Mouse (Mus musculus) spleen, adult 2 months (tissue): Measurements from ENCODE around the gene Med16. TPM values are rescaled to one million over a fixed set of nuclear protein-coding genes. Genes with fewer than 3 reads are reported as not detected.

Experiments used
- DNase-seq, 2 experiments: peaks; one replicate each; pipeline versions ENCODE4 v3.0.0 to v3.0.0-alpha.2; 2012 to 2021; ENCODE audit warnings: low spot score in 2 of 2, low read depth in 1 of 2
- H3K27ac ChIP-seq: fragments of 200-500 bp; 2 replicates; pipeline ENCODE4 v1.5.1; 2012; ENCODE audit warnings: low read length, inconsistent platforms; ENCODE audit not compliant: insufficient read depth
- H3K27me3 ChIP-seq: fragments of 200-500 bp; 2 replicates; pipeline ENCODE4 v1.6.1; 2012; ENCODE audit warnings: mild to moderate bottlenecking, moderate library complexity, low read length, inconsistent platforms; ENCODE audit not compliant: control insufficient read depth, insufficient read depth
- H3K36me3 ChIP-seq: fragments of 200-500 bp; 2 replicates; pipeline ENCODE4 v1.6.1; 2012; ENCODE audit warnings: mild to moderate bottlenecking, low read length, inconsistent platforms; ENCODE audit not compliant: control insufficient read depth, insufficient read depth
- H3K4me1 ChIP-seq: fragments of 200-500 bp; 2 replicates; pipeline ENCODE4 v1.6.1; 2011; ENCODE audit warnings: inconsistent platforms; ENCODE audit not compliant: control insufficient read depth, insufficient read depth, insufficient read length
- H3K4me3 ChIP-seq: fragments of 200-500 bp; 2 replicates; pipeline ENCODE4 v1.5.1; 2011; ENCODE audit warnings: mild to moderate bottlenecking, inconsistent platforms; ENCODE audit not compliant: insufficient read depth, insufficient read length; ENCODE audit errors: extremely low read depth
- CTCF ChIP-seq: fragments of 200-500 bp; IDR thresholded peaks from 2 replicates; pipeline ENCODE4 v1.5.1; 2011; ENCODE audit warnings: mild to moderate bottlenecking, inconsistent platforms; ENCODE audit not compliant: insufficient read depth, insufficient read length, insufficient replicate concordance; ENCODE audit errors: extremely low read depth
- POLR2A ChIP-seq: fragments of 200-500 bp; IDR thresholded peaks from 2 replicates; pipeline ENCODE4 v1.6.1; 2011; ENCODE audit warnings: low read depth, low read length, inconsistent platforms
- WGBS: fragments of 180-500 bp; shearing (Covaris S2); methylation state at CpG from one replicate; pipeline ENCODE4 v1.1.7; 2018; 5-methylcytosine and 5-hydroxymethylcytosine counted together
- polyA plus RNA-seq: library from polyadenylated mRNA; depleted of rRNA; stranded (reverse); fragments of >200 nt; gene quantifications from 2 replicates; pipeline ENCODE4 v1.2.3, GENCODE M21; 2012

The Med16 gene
- polyA plus RNA-seq, 1 experiment, result 46.4 TPM

- H3K27me3 ChIP-seq, result no peaks in the 10 kb centered on the region
- H3K36me3 ChIP-seq, result peaks cover 2% of the 10 kb centered on the region; the same call in 1 of the 2 replicates
- H3K4me1 ChIP-seq, result peaks cover 64% of the 10 kb centered on the region
- H3K27ac ChIP-seq, result no peak overlapping the region
- H3K4me3 ChIP-seq, result no peak overlapping the region
- TF ChIP-seq CTCF (no peak), POLR2A (no peak)
- 45% methylated on average over 11 of the region's 11 CpGs for WGBS
- no peak for DNase-seq
Measured at GRCm38 (mm10) chr10:79937775-79938526, 29.2 kb upstream of the Med16 start.

GRCm38 (mm10) chr10:79936911-79937441 is 28.3 kb upstream of the Med16 start:
- H3K36me3 ChIP-seq, result peaks cover 7% of the 10 kb centered on the region; the same call in 1 of the 2 replicates

GRCm38 (mm10) chr10:79936284-79936910 is 27.7 kb upstream of the Med16 start:
- H3K4me3 ChIP-seq, result no peak overlapping the region; the same call in 1 of the 2 replicates
- no peaks in the 10 kb centered on the region for H3K27me3 ChIP-seq
- peak overlapping the region; percentile 13; the same call in 1 of the 2 replicates for H3K27ac ChIP-seq
- H3K4me1 ChIP-seq, result peaks cover 57% of the 10 kb centered on the region
- no peak for DNase-seq
- H3K36me3 ChIP-seq, result peaks cover 11% of the 10 kb centered on the region
- no peak for TF ChIP-seq CTCF
- no peak for TF ChIP-seq POLR2A
- 37% methylated on average over 10 of the region's 10 CpGs for WGBS

More at GRCm38 (mm10) chr10:79936911-79937441, 28.3 kb upstream of the Med16 start:
- TF ChIP-seq POLR2A, result no peak
- Histone ChIP-seq H3K4me3 (peak overlapping the region; percentile 16; the same call in 1 of the 2 replicates), H3K27me3 (no peaks in the 10 kb centered on the region), H3K27ac (peak overlapping the region; percentile 57), H3K4me1 (peaks cover 62% of the 10 kb centered on the region)
- peak; percentile 55 to 84 for DNase-seq
- 3% methylated on average over 27 of the region's 27 CpGs for WGBS

GRCm38 (mm10) chr10:79934794-79935569 is 26.3 kb upstream of the Med16 start:
- TF ChIP-seq POLR2A (no peak), CTCF (no peak)
- peaks cover 15% of the 10 kb centered on the region for H3K36me3 ChIP-seq
- no peak for DNase-seq
- no peaks in the 10 kb centered on the region for H3K27me3 ChIP-seq
- no peak overlapping the region for H3K27ac ChIP-seq
- WGBS, result 96% methylated on average over 16 of the region's 16 CpGs
- no peak overlapping the region for H3K4me3 ChIP-seq
- H3K4me1 ChIP-seq, result peaks cover 45% of the 10 kb centered on the region

GRCm38 (mm10) chr10:79934272-79934721 is 25.6 kb upstream of the Med16 start:
- no peak overlapping the region for H3K4me3 ChIP-seq
- DNase-seq, result no peak
- no peak overlapping the region for H3K27ac ChIP-seq
- TF ChIP-seq POLR2A (no peak), CTCF (no peak)
- 82% methylated on average over 13 of the region's 13 CpGs for WGBS
- peaks cover 39% of the 10 kb centered on the region for H3K4me1 ChIP-seq
- H3K36me3 ChIP-seq, result peaks cover 15% of the 10 kb centered on the region
- H3K27me3 ChIP-seq, result no peaks in the 10 kb centered on the region

GRCm38 (mm10) chr10:79933861-79934260 is 25.1 kb upstream of the Med16 start:
- Histone ChIP-seq H3K4me3 (no peak overlapping the region), H3K27ac (no peak overlapping the region), H3K36me3 (peaks cover 15% of the 10 kb centered on the region), H3K27me3 (no peaks in the 10 kb centered on the region), H3K4me1 (peaks cover 35% of the 10 kb centered on the region)
- no peak for DNase-seq
- WGBS, result 91% methylated on average over 6 of the region's 6 CpGs
- TF ChIP-seq POLR2A (no peak), CTCF (no peak)
